Mouse (Mus musculus) C2C12 (cell line): Measurements from ENCODE around the gene Nox4. TPM values are rescaled to one million over a fixed set of nuclear protein-coding genes. Genes with fewer than 3 reads are reported as not detected.

Experiments
- H3K27me3 ChIP-seq: one replicate; pipeline ENCODE4 v1.6.1; 2011; ENCODE audit not compliant: control insufficient read depth, insufficient read depth, insufficient read length
- H3K36me3 ChIP-seq: one replicate; pipeline ENCODE4 v1.6.1; 2011; ENCODE audit not compliant: control insufficient read depth, insufficient read depth
- H3K4me3 ChIP-seq: one replicate; pipeline ENCODE4 v1.5.1; 2011; ENCODE audit warnings: mild to moderate bottlenecking, control low read depth; ENCODE audit not compliant: poor library complexity, insufficient read depth, severe bottlenecking
- H3K79me2 ChIP-seq: one replicate; pipeline ENCODE4 v1.6.1; 2011; ENCODE audit not compliant: control insufficient read depth, insufficient read depth
- H3K79me3 ChIP-seq: one replicate; pipeline ENCODE4 v1.6.1; 2011; ENCODE audit warnings: low read depth, control low read depth
- H3ac ChIP-seq: one replicate; pipeline ENCODE3; 2011; ENCODE audit warnings: low read depth; ENCODE audit not compliant: control insufficient read depth, insufficient read length
- CEBPB ChIP-seq: IDR thresholded peaks from one replicate; pipeline ENCODE4 v1.6.1; 2011; ENCODE audit warnings: low read depth, mild to moderate bottlenecking, control low read depth, moderate library complexity
- CTCF ChIP-seq: IDR thresholded peaks from one replicate; pipeline ENCODE4 v1.5.1; 2011; ENCODE audit not compliant: control insufficient read depth, insufficient read depth, insufficient read length
- FOSL1 ChIP-seq: IDR thresholded peaks from one replicate; pipeline ENCODE4 v1.8.0; 2011; ENCODE audit warnings: mild to moderate bottlenecking, low read length; ENCODE audit not compliant: poor library complexity, insufficient read depth, severe bottlenecking
- MAX ChIP-seq: IDR thresholded peaks from one replicate; pipeline ENCODE4 v1.6.1; 2011; ENCODE audit warnings: mild to moderate bottlenecking, control low read depth
- MYOD1 ChIP-seq: IDR thresholded peaks from one replicate; pipeline ENCODE4 v1.6.1; 2011; ENCODE audit warnings: low read depth; ENCODE audit not compliant: control insufficient read depth, insufficient read length
- MYOG ChIP-seq: IDR thresholded peaks from one replicate; pipeline ENCODE4 v1.6.1; 2011; ENCODE audit not compliant: control insufficient read depth, insufficient read length; ENCODE audit errors: extremely low read depth
- USF1 ChIP-seq: IDR thresholded peaks from one replicate; pipeline ENCODE4 v1.6.1; 2011; ENCODE audit warnings: low read depth, mild to moderate bottlenecking, control low read depth, moderate library complexity
- polyA plus RNA-seq: library from polyadenylated mRNA; unstranded; fragments of >200 nt; fragmentation: generic; extraction: Trizol; gene quantifications from one replicate; pipeline ENCODE4 v1.2.1, GENCODE M21; 2012; ENCODE audit warnings: missing spikeins

The Nox4 gene
- polyA plus RNA-seq, 1 experiment: 0.99 TPM

- H3K79me2 ChIP-seq: no peaks in the 10 kb centered on the region
- H3K79me3 ChIP-seq: no peaks in the 10 kb centered on the region
- H3ac ChIP-seq: no peak overlapping the region
- no peaks in the 10 kb centered on the region for H3K27me3 ChIP-seq
- no peaks in the 10 kb centered on the region for H3K36me3 ChIP-seq
- no peak overlapping the region for H3K4me3 ChIP-seq
- TF ChIP-seq CEBPB: no peak
- peak; percentile 85 for TF ChIP-seq USF1
Observed at GRCm38 (mm10) chr7:87345598-87345997, 99.7 kb downstream of the Nox4 start.

- H3ac ChIP-seq: no peak overlapping the region
- H3K4me3 ChIP-seq: no peak overlapping the region
- H3K79me2 ChIP-seq: no peaks in the 10 kb centered on the region
- no peaks in the 10 kb centered on the region for H3K27me3 ChIP-seq
- TF ChIP-seq FOSL1 (no peak), MYOG (no peak), MAX (no peak), MYOD1 (no peak)
- no peaks in the 10 kb centered on the region for H3K79me3 ChIP-seq
- no peaks in the 10 kb centered on the region for H3K36me3 ChIP-seq
Observed at GRCm38 (mm10) chr7:87352818-87353217, 106.9 kb downstream of the Nox4 start.

- no peak for TF ChIP-seq CTCF
- no peak for TF ChIP-seq USF1
- no peak for TF ChIP-seq CEBPB
- no peak for TF ChIP-seq FOSL1
- no peak for TF ChIP-seq MYOD1
- no peak for TF ChIP-seq MYOG
- no peak for TF ChIP-seq MAX
- no peaks in the 10 kb centered on the region for H3K27me3 ChIP-seq
- no peak overlapping the region for H3ac ChIP-seq
- no peaks in the 10 kb centered on the region for H3K79me2 ChIP-seq
- no peaks in the 10 kb centered on the region for H3K79me3 ChIP-seq
- H3K36me3 ChIP-seq: no peaks in the 10 kb centered on the region
- H3K4me3 ChIP-seq: no peak overlapping the region
Observed at GRCm38 (mm10) chr7:87367834-87368233, 121.9 kb downstream of the Nox4 start.

- Histone ChIP-seq H3K4me3 (no peak overlapping the region), H3K27me3 (no peaks in the 10 kb centered on the region), H3K36me3 (no peaks in the 10 kb centered on the region), H3K79me3 (no peaks in the 10 kb centered on the region), H3ac (no peak overlapping the region), H3K79me2 (no peaks in the 10 kb centered on the region)
- TF ChIP-seq MAX (no peak), MYOD1 (no peak), MYOG (no peak), USF1 (no peak), CTCF (no peak), FOSL1 (no peak), CEBPB (no peak)
Observed at GRCm38 (mm10) chr7:87369131-87369530, 123.2 kb downstream of the Nox4 start.

GRCm38 (mm10) chr7:87370789-87371188 lies 124.9 kb downstream of the Nox4 start:
- Histone ChIP-seq H3ac (no peak overlapping the region), H3K27me3 (no peaks in the 10 kb centered on the region)
- TF ChIP-seq CTCF (no peak), MYOD1 (no peak), MAX (no peak), FOSL1 (no peak), CEBPB (no peak), MYOG (no peak), USF1 (no peak)

GRCm38 (mm10) chr7:87371316-87371715 lies 125.4 kb downstream of the Nox4 start:
- Histone ChIP-seq H3K79me2 (no peaks in the 10 kb centered on the region), H3ac (no peak overlapping the region), H3K79me3 (no peaks in the 10 kb centered on the region), H3K36me3 (no peaks in the 10 kb centered on the region), H3K4me3 (no peak overlapping the region), H3K27me3 (no peaks in the 10 kb centered on the region)
- no peak for TF ChIP-seq CEBPB
- no peak for TF ChIP-seq MAX
- no peak for TF ChIP-seq USF1
- TF ChIP-seq CTCF: no peak
- no peak for TF ChIP-seq MYOD1
- no peak for TF ChIP-seq MYOG

More at GRCm38 (mm10) chr7:87370789-87371188, 124.9 kb downstream of the Nox4 start:
- H3K36me3 ChIP-seq: no peaks in the 10 kb centered on the region
- H3K79me3 ChIP-seq: no peaks in the 10 kb centered on the region
- H3K4me3 ChIP-seq: no peak overlapping the region
- no peaks in the 10 kb centered on the region for H3K79me2 ChIP-seq
